Mouse (Mus musculus) right cerebral cortex, postnatal 10 days (tissue): ENCODE data around the gene Serpinc1.
"Not testable (repeated sequence)": the region's sequence is repeated elsewhere in the genome, so short reads cannot be mapped to it uniquely, and the experiment has no call there.

Experiments used
- DNase-seq, 2 experiments: peaks; one replicate each; pipeline ENCODE4 v3.0.0; 2021; ENCODE audit warnings: low spot score in 2 of 2

Serpinc1 gene

DNA sequence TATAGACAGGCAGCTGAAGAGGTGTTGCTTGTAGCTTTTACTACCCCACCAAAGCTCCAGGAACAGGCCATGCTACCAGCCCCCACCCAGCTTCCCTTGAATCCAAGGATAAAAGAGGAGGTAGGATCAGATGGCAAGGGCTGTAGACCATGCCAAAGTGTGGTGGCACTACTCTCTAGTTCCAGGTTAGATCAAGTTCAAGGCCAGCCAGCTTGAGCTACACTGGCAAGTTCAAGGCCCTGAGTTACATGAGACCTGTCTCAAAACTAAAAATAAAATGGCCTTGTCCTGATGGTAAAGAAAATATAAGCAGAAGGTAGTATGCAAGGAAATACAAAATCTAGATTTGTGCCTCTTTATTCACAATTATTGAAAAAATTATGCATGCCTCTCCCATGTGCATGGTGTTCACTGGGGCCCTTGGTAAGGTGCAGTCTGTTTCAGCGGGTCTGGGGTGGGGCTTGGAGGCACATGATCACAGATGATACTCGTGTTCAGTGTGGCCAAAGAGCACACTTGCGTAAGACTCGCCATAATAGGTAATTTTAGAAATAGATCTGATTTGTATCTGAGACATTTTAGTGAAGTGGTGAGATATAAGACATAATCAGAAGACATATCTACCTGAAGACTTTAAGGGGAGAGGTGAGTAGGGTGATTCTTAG is at the start of gene Serpinc1:
Gene Serpinc1, plus strand, starts transcription at position 515 of the 665 bp plus-strand sequence.
- DNase-seq = no peak

DNA sequence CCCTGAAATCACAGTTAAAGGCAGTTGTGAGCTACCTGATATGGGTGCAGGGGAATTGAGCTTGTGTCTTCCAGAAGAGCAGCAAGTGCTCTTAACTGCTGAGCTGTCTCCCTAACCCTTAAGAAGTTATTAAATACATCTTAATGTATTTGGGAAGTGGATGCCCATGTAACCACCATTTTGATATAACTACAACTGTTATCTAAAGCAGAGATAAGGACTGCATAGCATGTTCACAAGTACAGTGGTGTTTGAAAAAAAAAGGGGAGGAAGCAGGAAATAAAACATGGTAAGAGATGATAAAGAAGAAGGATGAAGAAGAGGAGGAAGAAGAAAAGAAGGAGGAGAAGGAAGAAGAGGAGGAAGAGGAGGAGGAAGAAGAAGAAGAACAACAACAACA is 47.1 kb upstream of the Serpinc1 start:
- DNase-seq = no peak

DNA sequence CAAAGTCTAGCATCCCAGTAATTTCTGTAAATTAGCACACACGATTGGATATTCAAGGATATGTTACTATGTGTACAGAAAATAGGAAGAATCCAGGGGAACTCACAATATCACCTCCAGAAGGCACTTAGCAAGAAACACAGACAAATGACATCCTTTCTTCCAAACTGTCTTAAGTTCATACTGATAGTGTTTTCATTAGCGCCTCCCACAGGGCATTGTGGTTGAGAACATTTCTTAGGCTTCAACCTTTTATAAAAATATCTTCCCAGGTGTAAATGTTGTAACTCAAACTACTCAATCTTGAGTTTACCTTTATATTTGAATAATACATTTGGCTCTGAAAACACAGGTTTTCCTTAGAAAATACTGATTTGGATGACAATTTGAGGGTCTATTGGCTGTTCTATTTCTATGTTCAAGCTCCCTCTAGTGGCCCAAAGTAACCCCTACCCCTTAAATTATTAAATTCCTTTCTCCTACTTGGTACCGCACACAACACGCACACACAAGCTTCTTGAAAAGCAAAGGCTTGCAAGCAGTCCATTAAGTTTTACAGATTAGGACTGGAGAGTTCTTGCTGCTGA is 44.4 kb upstream of the Serpinc1 start:
- no peak for DNase-seq

DNA sequence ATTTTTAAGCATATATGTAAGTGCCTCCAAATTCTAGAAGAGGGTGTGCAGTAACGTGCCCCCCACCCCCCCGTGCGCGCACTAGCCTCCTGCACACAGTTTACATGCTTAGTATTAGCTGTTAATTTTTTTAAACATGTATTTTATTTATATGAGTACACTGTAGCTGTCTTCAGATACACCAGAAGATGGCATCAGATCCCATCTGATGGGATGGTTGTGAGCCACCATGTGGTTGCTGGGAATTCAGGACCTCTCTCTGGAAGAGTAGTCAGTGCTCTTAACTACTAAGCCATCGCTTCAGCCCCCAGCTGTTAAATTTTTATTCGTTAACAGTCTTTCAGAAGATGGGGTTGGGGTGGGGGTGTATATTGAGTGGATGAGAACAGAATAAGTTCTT is 42.8 kb upstream of the Serpinc1 start:
- DNase-seq = no peak

DNA sequence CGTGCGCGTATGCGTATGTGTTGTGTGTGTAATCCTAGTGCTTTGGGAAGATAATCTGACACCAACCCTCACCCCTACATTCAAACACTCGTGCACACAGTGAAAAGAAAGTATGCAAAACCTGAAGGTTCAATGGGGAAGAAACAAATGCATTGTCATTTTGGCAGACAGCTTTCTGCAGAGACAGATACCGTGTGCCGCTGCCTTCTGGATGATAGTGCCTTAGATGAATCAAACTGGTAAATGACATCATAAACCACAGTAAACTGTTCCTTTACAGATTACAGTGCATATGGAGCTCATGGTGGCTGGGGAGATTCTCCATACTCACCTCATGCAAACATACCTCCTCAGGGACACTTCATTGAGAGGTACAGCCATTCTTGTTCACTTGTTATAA is 15.2 kb upstream of the Serpinc1 start:
- no peak for DNase-seq

DNA sequence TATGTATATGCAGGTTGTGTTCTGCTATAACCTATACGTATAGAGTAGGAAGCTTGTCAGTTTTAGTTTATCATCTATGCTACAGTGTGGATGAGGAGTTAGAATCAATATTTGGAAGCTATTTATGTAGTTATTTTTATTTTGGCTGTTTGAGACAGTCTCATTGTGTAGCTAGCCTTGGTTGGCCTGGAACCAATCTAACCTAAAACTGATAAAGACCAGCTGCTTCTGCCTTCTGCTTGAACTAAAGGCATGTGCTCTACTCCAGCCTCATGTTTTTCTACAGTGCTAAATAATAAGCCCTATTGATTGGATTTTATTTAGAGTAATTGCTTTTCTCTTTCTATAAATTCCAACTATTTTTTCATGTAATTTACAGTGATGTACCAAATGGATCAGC is 11.1 kb upstream of the Serpinc1 start:
- no peak for DNase-seq

DNA sequence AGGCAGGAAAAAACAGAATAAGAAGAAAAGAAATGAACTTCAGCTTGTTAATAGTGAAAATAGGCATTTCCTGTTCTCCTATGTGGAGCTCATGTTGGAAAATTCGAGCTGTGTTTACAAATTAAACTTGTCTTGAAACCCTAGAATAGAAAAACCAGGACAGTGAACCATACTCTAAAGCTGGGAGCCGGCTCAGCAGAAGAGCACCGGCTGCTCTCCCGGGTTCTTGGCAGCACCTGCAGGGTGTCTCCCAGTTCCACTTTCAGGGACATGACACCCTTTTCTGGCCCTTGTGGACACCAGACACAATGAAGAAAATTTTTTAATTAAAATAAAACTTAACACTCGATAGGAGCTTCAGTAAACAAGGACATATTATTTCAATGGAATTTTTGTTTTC is 9.7 kb upstream of the Serpinc1 start:
- no peak for DNase-seq

DNA sequence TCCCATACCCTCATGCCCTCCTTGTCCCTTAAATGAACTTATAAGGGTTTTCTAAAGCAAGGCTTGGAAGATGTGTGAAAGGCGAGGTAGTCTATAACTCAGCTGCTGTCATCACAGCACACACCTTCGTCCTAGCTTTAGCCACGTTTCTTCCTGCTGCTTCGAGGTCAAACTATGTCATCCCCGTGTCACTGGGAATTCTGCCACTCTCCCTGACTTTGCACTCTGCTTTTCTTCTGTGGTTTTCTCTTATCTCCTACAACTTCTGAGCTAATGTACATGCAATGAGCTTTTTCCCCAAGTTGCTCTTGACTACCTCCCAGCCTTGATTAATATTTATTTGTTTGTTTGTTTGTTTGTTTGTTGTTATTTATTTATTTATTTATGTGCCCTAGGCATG is 1.6 kb downstream of the Serpinc1 start:
- DNase-seq = no peak

DNA sequence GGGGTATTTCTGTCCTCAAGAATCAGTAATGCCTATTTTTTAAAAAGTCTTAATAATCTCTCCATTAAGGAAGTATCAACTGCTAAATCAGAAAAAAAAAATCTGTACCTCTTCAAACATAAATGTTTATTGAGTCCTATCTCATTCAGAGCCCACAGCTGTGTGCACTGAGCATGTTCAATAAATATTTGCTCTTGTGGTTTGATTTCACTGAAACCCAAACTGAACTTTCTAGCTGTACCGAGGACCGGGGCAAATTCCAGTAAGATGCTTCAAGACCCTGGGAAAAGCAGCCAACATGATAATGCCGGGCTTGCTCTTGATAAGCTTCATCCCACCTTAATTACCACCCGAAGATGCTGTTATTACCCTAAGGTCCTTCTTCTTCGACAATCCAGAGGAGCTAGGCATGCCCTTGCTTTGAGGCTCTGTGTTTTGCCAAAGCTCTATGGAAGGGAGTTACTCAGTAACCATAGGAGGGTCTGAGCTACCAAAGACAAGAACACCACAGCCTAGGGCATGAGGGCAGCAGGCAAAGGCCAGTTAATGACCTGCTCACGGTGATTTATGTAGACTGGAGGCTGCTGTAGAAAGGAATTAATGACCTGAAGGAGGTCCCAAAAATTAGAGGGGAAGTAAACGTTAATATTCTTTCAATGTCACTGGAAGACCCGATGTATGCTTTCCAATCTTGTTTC is 2.3 kb downstream of the Serpinc1 start:
- no peak for DNase-seq

DNA sequence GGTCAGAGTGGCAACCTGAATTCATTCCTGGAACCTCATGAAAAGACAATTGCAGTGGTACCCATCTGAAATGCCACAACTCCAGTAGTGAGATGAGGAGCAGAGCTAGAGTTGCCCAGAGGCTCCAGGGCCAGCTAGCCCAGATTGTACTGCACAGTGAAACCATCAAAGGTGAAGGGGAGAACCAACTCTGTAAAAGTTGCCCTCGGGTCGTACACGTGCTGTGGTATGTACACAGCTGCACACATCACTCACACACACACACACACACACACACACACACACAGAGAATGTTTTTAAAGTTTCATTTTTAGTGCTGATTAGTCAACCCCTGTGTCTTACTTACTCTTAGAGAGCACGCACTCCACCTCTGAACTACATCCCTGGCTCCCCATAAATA is 3.0 kb downstream of the Serpinc1 start:
- no peak for DNase-seq

DNA sequence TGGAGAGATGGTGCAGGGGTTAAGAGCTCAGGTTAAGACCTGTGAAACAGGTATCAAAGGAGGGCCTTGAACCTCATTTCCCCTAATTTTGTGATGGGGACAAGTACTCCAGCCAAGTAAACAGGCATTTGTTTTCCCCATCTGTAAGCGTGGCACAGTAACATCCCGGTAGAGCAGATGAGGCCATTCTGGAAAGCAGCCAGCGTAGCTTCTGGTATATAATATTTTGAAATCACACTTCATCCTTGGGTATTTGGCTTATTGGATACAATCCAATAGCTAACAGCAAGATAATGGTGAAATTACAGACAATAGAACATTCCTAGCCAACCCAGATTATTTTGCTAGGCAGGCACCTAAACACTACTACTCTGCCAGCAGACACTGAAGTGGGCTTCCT is 4.5 kb downstream of the Serpinc1 start:
- DNase-seq = no peak

DNA sequence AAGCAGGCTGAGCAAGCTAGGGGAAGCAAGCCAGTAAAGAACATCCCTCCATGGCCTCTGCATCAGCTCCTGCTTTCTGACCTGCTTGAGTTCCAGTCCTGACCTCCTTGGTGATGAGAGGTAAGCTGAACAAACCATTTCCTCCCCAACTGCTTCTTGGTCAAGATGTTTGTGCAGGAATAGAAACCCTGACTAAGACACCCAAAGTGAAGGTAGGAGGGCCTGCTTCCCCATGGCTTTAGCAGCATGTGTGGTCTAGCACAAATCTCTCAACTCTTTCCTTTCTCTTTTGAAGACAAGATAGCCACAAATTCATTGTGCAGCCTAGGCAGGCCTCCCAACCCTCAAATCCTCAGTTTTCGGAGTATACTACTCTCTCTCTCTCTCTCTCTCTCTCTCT is 6.3 kb downstream of the Serpinc1 start:
- not testable (repeated sequence) for DNase-seq

DNA sequence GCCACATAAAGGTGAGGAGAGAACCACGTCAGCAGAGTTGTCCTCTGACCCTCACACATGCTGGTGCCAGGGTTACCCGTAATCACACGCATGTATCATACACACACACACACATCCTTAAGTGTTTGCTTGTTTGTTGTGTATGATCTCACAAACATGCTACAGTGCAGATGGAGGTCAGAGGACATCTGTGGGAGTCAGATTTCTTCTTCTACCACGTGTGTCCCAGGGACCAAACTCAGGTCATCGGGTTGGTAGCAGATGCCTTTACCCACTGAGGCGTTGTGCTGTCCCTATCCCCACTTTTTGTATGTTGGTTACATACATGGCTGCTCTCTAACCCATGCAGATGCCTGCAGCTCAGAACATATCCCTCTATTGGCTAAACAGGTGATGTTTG is 7.1 kb downstream of the Serpinc1 start:
- DNase-seq = no peak

DNA sequence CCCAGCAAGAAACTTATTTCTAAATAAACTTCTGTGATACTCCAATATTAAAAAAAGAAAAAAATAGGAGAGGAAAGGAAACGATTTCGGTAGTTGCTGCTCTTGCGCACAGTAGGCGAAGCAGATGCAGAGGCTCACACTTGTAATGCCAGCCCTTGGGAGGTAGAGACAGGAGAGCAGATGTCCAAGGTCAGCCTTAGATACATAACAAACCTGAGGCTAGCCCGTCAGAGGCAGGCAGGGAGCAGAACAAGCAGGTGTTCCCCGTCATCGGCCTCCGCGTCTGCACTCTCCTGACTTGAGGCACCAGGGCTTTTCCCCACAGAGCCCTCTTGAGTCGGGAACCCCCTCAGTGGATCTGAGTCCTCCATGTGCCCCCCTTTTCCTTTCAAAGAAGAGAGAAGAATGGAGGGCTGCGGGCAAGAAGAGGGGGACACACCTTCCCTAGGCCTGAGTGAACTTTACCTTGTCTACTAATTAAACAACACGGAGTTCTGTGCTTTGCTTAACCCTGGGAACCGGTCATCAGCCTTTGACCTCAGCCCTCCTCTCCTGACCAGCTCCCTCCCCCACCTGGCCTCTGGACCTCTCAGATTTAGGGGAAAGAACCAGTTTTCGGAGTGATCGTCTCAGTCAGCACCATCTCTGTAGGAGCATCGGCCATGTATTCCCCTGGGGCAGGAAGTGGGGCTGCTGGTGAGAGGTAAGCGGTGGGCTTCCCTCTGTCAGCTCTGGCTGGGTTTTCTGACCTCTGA is 8.7 kb downstream of the Serpinc1 start:
- no peak for DNase-seq

DNA sequence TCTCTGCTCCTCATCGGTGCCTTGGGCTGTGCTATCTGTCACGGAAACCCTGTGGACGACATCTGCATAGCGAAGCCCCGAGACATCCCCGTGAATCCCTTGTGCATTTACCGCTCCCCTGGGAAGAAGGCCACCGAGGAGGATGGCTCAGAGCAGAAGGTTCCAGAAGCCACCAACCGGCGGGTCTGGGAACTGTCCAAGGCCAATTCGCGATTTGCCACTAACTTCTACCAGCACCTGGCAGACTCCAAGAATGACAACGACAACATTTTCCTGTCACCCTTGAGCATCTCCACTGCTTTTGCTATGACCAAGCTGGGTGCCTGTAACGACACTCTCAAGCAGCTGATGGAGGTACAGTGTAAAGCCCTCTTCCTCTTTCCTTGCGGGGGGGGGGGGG is 11.0 kb downstream of the Serpinc1 start:
- DNase-seq = no peak

DNA sequence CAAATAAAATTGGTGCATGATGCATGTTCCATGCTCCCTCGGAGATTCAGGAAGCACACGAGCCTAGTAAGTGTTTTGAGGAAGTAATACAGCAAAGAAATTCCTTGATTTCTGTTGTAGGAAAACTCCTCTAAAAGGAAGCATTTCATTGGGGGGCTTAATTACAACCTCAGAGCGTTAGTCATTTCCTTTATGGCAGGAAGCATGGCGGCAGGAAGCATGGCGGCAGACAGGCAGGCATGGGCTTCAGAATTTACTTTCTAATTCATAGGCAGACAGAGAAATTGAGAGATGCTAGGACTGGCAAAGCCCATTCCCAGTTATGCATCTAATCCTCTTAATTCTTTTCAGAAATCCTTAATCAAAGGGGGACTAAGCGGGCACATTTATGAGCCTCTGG is 15.5 kb downstream of the Serpinc1 start:
- DNase-seq = no peak

DNA sequence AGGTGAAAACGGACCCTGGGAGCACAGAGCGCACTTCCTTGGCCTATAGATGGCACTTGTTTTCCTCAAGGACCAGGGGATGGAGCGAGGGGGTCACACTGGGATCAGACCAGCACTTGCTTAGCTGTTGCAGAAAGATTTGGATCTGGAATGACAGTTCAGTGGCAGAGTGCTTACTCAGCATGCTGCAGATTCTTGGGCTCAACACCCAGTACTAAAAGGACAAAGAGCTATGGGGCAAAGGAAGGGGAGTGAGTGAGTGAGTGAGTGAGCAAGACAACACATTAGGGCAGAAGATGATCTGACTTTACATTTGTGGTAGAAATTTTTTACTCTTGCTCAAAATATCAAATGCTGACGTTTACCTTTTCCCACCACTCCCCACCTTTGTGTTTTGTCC is 26.6 kb downstream of the Serpinc1 start:
- DNase-seq = no peak

DNA sequence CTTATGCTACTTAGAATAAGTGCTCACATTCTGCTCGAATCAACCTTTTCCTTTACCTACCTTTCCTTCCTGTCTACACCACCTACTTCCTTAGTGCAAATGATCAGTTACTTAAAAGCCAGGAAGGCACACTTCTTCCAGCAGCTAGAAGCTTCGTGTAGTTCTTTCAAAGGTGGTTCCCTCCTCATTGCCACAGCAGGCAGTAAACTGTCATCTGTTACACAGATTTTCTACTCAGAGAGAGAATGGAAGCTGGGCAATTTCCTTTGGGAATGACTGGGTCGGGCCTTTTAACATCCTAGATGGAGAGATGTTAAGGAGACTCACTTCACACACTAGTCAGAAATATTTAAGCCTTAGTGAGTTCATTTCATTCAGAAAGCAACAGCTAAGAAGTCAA is 27.1 kb downstream of the Serpinc1 start:
- no peak for DNase-seq

DNA sequence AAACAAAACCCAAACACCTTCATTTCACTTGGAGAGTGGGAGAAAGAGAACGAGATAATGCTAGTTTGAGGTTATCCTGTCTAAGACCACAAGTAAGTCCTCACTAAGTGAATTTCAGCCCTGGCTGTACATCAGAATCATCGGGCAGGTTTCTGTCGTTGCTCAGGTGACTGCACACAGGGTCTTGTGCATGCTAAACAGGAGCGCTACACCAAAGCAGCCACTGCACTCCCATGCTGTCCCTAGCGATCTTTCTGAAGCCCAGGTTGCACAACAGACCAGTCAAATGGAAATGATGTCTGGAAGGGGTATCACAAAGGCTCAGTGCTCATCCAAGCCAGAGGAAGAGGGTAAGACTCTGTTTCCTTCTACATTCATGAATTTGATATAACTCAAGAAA is 28.1 kb downstream of the Serpinc1 start:
- DNase-seq = no peak

DNA sequence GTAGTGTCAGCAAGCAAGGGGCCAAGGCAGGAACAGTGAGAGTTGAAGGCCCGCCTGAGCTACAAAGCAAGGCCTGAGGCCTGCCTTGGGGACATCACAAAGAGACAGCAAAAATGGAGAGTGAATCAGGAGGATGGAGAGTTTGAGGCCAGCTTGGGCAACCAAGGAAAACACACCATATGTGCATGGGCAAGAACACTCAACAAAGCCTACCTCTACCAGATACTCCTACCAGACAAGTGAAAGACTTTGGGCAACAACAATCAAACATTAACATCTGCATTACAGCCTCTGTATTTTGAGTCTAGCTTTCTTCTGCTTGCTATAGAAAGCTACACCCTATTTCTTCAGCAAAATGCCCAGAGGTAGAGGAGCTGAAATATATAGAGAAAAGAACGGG is 29.7 kb downstream of the Serpinc1 start:
- DNase-seq = no peak

DNA sequence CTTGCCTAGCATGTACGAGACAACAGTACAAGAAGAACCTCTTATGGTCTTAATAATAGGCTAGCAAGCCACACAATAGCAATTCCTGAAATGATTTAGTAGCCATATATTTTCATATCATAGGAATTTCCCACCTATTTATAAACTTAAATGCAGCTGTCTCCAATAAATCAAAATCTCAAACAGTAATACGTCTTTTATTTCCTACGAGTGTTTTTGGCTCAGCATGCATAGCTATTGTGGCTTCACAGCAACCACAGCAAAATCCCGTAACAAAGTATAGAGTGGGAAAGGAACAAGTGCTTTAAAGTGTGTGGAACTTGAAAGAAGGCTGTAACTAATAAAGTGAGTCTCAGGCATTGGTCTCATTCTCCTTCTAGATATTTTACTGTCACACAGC is 32.1 kb downstream of the Serpinc1 start:
- DNase-seq = no peak

DNA sequence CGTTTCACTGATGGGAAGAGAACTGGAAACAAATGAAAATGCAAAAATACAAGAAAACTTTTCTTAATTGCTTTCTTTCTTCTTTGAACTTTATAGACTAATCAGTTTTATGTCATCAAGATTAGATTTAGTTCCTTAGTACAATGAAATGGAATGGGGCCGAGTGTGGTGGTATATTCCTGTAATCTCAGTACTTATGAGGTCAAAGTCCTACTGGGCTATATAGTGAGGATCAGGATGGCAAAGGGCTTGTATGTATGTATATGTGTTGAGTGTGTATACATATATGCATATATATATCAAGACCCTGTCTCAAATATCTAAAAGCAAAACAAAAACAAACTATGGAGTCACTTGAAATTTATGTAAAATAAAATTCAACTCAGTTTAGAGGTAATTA is 38.0 kb downstream of the Serpinc1 start:
- no peak for DNase-seq

DNA sequence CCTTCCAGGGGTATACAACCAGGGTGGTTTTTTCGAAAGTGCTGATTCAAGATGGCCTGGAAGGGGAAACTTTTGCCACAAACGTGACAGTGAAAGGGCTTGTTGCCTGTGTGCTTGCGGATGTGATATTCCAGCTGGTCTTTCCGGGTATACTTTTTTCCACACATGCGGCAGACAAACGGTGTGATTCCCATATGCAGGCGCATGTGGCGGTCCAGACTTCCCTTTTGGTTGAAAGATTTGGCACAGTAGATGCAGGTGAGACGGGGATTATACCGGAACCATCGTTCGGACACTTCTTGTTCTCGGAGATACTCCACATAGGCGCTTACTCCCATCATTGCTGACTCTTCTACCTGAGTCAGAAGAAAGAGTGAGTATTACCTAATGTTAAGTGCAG is 41.7 kb downstream of the Serpinc1 start:
- no peak for DNase-seq
